Mouse (Mus musculus) heart, embryonic 10.5 days (tissue): ENCODE measurements around the gene Upb1. TPM values are rescaled to one million over a fixed set of nuclear protein-coding genes. Genes with fewer than 3 reads are reported as not detected.

Experiments used
- DNase-seq: peaks from one replicate; pipeline ENCODE4 v3.0.0-alpha.2; 2017; ENCODE audit warnings: low spot score
- H3K27ac ChIP-seq: fragments of 300-500 bp; sonication (generic); 2 replicates; pipeline ENCODE4 v1.5.1; 2016; ENCODE audit warnings: mild to moderate bottlenecking
- H3K27me3 ChIP-seq: fragments of 300-500 bp; sonication (generic); 2 replicates; pipeline ENCODE4 v1.6.1; 2016; ENCODE audit warnings: mild to moderate bottlenecking; ENCODE audit not compliant: poor library complexity, insufficient read depth, severe bottlenecking
- H3K36me3 ChIP-seq: fragments of 300-500 bp; sonication (generic); 2 replicates; pipeline ENCODE4 v1.6.1; 2016; ENCODE audit warnings: mild to moderate bottlenecking, moderate library complexity
- H3K4me1 ChIP-seq: fragments of 300-500 bp; sonication (generic); 2 replicates; pipeline ENCODE4 v1.6.1; 2016; ENCODE audit warnings: mild to moderate bottlenecking
- H3K4me3 ChIP-seq: fragments of 300-500 bp; sonication (generic); 2 replicates; pipeline ENCODE4 v1.5.1; 2016; ENCODE audit warnings: mild to moderate bottlenecking, moderate library complexity
- H3K9me3 ChIP-seq: fragments of 300-500 bp; sonication (generic); 2 replicates; pipeline ENCODE4 v1.6.1; 2016; ENCODE audit warnings: mild to moderate bottlenecking, moderate library complexity
- WGBS: fragments of 180-500 bp; shearing (Covaris S2); methylation state at CpG from one replicate; pipeline ENCODE4 v1.1.7; 2016; 5-methylcytosine and 5-hydroxymethylcytosine counted together
- polyA plus RNA-seq: library from polyadenylated mRNA; unstranded; fragments of >200 nt; fragmentation: Nextera tagmentation; extraction: Ambion mirVana; gene quantifications from 2 replicates; pipeline ENCODE4 v1.2.1, GENCODE M21; 2016

Upb1 gene
- polyA plus RNA-seq, 1 experiment from 2014 or later: 1.6 TPM

DNA sequence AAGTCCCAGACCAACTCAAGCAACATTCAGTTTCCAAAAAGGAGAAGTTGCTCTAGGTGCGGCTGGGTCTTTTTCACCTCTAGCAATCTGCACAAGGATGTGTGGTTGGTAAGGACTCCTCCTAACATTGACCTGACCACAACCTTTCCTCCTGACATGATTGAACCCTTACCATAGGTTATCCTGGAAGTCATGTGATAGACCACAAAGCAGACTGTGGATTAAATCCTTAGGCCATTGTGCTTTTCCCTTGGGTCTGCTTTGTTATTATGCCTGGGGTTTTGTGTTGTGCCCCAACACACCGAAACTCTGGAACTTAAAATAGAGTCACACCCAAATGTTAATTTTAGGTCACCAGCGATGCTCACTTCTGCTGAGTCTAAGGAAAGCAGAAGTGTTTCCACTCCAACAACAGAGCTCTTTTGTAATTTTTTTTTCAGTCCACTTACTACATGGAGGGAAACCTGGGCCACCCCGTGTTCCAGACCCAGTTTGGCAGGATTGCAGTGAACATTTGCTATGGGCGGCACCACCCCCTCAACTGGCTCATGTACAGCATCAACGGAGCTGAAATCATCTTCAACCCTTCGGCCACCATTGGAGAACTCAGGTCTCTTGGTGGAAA, 28.7 kb downstream of the Upb1 start:
- H3K27ac ChIP-seq: no peak overlapping the region
- no peak for DNase-seq
- no peaks in the 10 kb centered on the region for H3K9me3 ChIP-seq
- H3K4me3 ChIP-seq: no peak overlapping the region
- 82% methylated on average over 7 of the region's 7 CpGs for WGBS
- no peaks in the 10 kb centered on the region for H3K27me3 ChIP-seq
- 0 out of 2 replicates have a peak, but pooled peaks cover 4% of the 10 kb centered on the region for H3K36me3 ChIP-seq
- H3K4me1 ChIP-seq: no peaks in the 10 kb centered on the region

GRCm38 (mm10) chr10:75430147-75430537, 29.2 kb downstream of the Upb1 start:
- 0 out of 2 replicates have a peak, but pooled peaks cover 4% of the 10 kb centered on the region for H3K36me3 ChIP-seq
- 87% methylated on average over 5 of the region's 5 CpGs for WGBS
- no peak overlapping the region for H3K27ac ChIP-seq
- no peaks in the 10 kb centered on the region for H3K27me3 ChIP-seq
- DNase-seq: no peak
- H3K9me3 ChIP-seq: no peaks in the 10 kb centered on the region
- no peaks in the 10 kb centered on the region for H3K4me1 ChIP-seq
- no peak overlapping the region for H3K4me3 ChIP-seq

- Histone ChIP-seq H3K36me3 (0 out of 2 replicates have a peak, but pooled peaks cover 4% of the 10 kb centered on the region), H3K4me3 (no peak overlapping the region), H3K27me3 (no peaks in the 10 kb centered on the region), H3K9me3 (no peaks in the 10 kb centered on the region), H3K4me1 (no peaks in the 10 kb centered on the region), H3K27ac (no peak overlapping the region)
- 86% methylated on average over 6 of the region's 6 CpGs for WGBS
- DNase-seq: no peak
Measured at GRCm38 (mm10) chr10:75430633-75431032, 29.7 kb downstream of the Upb1 start.

DNA sequence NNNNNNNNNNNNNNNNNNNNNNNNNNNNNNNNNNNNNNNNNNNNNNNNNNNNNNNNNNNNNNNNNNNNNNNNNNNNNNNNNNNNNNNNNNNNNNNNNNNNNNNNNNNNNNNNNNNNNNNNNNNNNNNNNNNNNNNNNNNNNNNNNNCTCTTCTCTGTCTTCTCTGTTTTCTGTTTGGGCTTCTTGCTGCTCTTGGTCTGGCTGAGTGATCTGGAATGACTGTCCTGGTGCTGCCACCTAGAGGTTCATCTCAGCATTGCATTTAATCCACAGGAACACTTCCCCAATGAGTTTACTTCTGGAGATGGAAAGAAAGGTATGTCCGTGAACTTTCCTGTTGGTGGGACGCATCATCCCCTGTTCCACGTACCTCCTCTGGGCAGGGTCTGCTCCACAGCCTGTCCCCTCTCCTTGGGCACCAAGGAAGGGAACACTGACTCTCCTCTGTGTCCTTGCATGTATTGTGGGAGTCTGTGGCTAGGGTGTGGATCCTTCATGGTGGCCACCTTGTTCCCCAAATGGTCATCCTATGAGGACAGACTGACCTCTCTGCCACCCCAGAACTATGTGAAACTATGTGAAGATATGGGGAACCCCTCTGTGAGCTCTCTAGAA, 35.8 kb downstream of the Upb1 start:
- Histone ChIP-seq H3K4me3 (no peak overlapping the region), H3K9me3 (no peaks in the 10 kb centered on the region), H3K36me3 (0 out of 2 replicates have a peak, but pooled peaks cover under 1% of the 10 kb centered on the region), H3K4me1 (peaks cover 7% of the 10 kb centered on the region; the same call in 1 of the 2 replicates), H3K27ac (0 out of 2 replicates have a peak overlapping the region, but pooled peaks have one; percentile 44), H3K27me3 (0 out of 2 replicates have a peak, but pooled peaks cover 3% of the 10 kb centered on the region)
- WGBS: 24% methylated on average over 3 of the region's 3 CpGs
- peak; percentile 87 for DNase-seq

DNA sequence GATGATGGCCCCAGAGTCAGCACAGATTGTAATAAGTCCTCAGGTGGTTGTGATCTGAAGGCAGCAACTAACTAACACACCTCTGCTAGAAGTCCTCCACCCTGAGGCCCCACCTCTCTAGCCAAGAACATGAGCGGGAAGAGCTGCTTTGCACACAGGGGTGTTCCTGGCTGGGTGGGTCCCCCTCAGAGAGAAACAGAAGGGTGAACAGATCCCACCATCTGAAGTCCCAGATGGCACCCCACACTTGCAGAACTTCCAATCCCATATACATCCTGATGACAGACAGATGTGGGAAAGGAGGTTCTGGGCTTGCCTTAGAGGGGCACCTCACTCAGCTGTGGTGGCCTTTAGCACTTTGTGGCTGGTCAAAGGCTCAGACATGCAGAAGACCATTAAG, 36.4 kb downstream of the Upb1 start:
- Histone ChIP-seq H3K27me3 (0 out of 2 replicates have a peak, but pooled peaks cover 3% of the 10 kb centered on the region), H3K36me3 (no peaks in the 10 kb centered on the region), H3K4me1 (peaks cover 12% of the 10 kb centered on the region; the same call in 1 of the 2 replicates), H3K4me3 (no peak overlapping the region), H3K9me3 (no peaks in the 10 kb centered on the region), H3K27ac (0 out of 2 replicates have a peak overlapping the region, but pooled peaks have one; percentile 44)
- WGBS: 80% methylated on average over 1 of the region's 1 CpGs
- no peak for DNase-seq

GRCm38 (mm10) chr10:75438132-75438810, 37.4 kb downstream of the Upb1 start:
- Histone ChIP-seq H3K27ac (no peak overlapping the region), H3K4me1 (peaks cover 17% of the 10 kb centered on the region; the same call in 1 of the 2 replicates), H3K9me3 (no peaks in the 10 kb centered on the region), H3K4me3 (no peak overlapping the region), H3K27me3 (0 out of 2 replicates have a peak, but pooled peaks cover 3% of the 10 kb centered on the region), H3K36me3 (no peaks in the 10 kb centered on the region)
- 67% methylated on average over 13 of the region's 13 CpGs for WGBS
- no peak for DNase-seq

- Histone ChIP-seq H3K4me1 (peaks cover 26% of the 10 kb centered on the region), H3K4me3 (no peak overlapping the region), H3K27ac (peak overlapping the region; percentile 31; the same call in 1 of the 2 replicates), H3K27me3 (0 out of 2 replicates have a peak, but pooled peaks cover 3% of the 10 kb centered on the region), H3K36me3 (no peaks in the 10 kb centered on the region), H3K9me3 (no peaks in the 10 kb centered on the region)
- DNase-seq: peak; percentile 72
- WGBS: 49% methylated on average over 7 of the region's 7 CpGs
Measured at GRCm38 (mm10) chr10:75439211-75439811, 38.4 kb downstream of the Upb1 start.

GRCm38 (mm10) chr10:75440756-75441155, 39.8 kb downstream of the Upb1 start:
- Histone ChIP-seq H3K36me3 (no peaks in the 10 kb centered on the region), H3K4me1 (peaks cover 40% of the 10 kb centered on the region), H3K9me3 (no peaks in the 10 kb centered on the region), H3K4me3 (no peak overlapping the region), H3K27ac (no peak overlapping the region), H3K27me3 (0 out of 2 replicates have a peak, but pooled peaks cover 3% of the 10 kb centered on the region)
- 87% methylated on average over 3 of the region's 3 CpGs for WGBS
- peak; percentile 63 for DNase-seq

DNA sequence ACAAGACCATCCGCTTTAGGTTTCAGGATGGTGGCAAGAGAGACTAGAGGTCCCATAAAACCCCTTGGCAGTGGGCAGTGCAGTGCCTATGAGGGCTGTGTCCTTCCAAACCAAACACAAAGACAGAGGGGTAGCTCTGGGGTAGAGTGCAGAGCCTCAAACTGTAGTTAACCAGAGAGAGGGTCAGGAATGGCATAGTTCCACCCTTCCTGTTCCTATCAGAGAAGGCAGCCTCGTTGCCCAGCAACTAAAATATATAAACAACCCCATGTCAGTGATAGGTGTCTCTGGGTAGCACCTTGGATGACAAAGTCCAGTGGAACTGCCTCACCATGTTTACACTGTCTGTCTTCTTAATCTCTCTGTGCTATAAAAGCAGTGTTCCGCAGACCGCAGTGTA, 40.9 kb downstream of the Upb1 start:
- Histone ChIP-seq H3K27ac (peak overlapping the region; percentile 26; the same call in 1 of the 2 replicates), H3K4me1 (peaks cover 47% of the 10 kb centered on the region), H3K9me3 (no peaks in the 10 kb centered on the region), H3K27me3 (0 out of 2 replicates have a peak, but pooled peaks cover 3% of the 10 kb centered on the region), H3K4me3 (no peak overlapping the region), H3K36me3 (no peaks in the 10 kb centered on the region)
- DNase-seq: peak; percentile 73
- 50% methylated on average over 4 of the region's 4 CpGs for WGBS

DNA sequence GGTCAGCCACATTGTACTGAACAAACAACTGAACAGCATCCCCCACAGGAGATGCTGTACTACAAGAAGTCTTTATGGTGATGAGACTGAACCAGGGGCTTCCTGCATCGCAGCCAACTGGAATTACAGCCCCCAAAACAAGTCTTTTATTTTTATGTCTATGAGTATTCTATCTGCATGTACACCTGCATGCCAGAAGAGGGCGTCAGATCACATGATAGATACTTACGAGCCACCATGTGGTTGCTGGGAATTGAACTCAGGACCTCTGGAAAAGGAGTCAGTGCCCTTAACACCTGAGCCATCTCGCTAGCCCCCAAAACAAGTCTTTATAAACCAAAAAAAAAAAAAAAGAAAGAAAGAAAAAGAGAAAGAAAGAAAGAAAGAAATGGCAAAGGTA, 42.1 kb downstream of the Upb1 start:
- H3K9me3 ChIP-seq: no peaks in the 10 kb centered on the region
- 81% methylated on average over 4 of the region's 4 CpGs for WGBS
- peaks cover 58% of the 10 kb centered on the region for H3K4me1 ChIP-seq
- no peaks in the 10 kb centered on the region for H3K27me3 ChIP-seq
- H3K27ac ChIP-seq: no peak overlapping the region
- DNase-seq: no peak
- H3K4me3 ChIP-seq: no peak overlapping the region
- no peaks in the 10 kb centered on the region for H3K36me3 ChIP-seq

DNA sequence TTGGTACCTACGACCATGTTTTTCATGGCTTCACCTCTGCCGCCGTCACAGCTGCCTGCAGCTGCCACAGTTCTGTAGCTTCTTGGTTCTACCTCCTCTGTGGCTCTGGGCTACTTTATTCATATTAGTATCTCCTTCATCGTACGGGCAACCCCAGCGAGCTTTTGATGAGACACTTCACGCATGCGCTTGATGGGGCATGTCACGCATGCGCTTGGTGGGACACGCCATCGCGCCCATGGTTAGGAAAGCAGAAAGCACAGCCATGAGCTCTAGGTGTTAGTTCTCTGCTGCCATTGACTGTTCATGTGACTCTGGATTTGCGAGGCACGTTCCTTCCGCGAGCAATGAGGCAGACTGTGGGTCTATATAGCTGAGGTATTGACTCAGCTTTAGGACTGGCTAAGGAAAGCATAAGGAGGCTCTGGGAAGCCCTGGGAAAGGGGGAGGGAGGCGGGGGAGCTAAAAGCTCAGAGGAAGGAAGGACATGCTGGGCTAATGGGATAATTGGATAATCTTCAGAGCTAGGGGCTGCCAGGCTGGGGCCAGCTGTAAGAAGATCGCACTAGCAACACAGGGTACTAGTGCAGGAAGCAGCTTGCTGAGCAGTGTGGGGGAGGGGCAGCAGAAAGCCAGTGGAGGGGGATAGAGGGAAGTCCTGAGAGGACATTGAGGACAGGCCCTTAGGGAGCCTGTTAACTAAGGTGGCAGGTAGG, 43.4 kb downstream of the Upb1 start:
- no peak for DNase-seq
- H3K4me3 ChIP-seq: no peak overlapping the region; the same call in 1 of the 2 replicates
- H3K27ac ChIP-seq: peak overlapping the region; percentile 74
- H3K27me3 ChIP-seq: no peaks in the 10 kb centered on the region
- H3K9me3 ChIP-seq: no peaks in the 10 kb centered on the region
- H3K36me3 ChIP-seq: no peaks in the 10 kb centered on the region
- WGBS: 67% methylated on average over 19 of the region's 19 CpGs
- H3K4me1 ChIP-seq: peaks cover 68% of the 10 kb centered on the region

- DNase-seq: no peak
- Histone ChIP-seq H3K9me3 (no peaks in the 10 kb centered on the region), H3K4me1 (peaks cover 73% of the 10 kb centered on the region), H3K27ac (peak overlapping the region; percentile 74; the same call in 1 of the 2 replicates), H3K36me3 (no peaks in the 10 kb centered on the region), H3K4me3 (no peak overlapping the region), H3K27me3 (no peaks in the 10 kb centered on the region)
- WGBS: 46% methylated on average over 8 of the region's 8 CpGs
Measured at GRCm38 (mm10) chr10:75445030-75445429, 44.1 kb downstream of the Upb1 start.
